Mouse (Mus musculus) forebrain, embryonic 14.5 days (tissue): Measurements from ENCODE around the gene Focad. TPM values are rescaled to one million over a fixed set of nuclear protein-coding genes. Genes with fewer than 3 reads are reported as not detected.

ENCODE experiments used
- ATAC-seq: fragments of 200-750 bp; cut with Nextera tagmentation; 2 replicates; pipeline ENCODE4 v1.8.0; 2017; ENCODE audit warnings: mild to moderate bottlenecking, moderate library complexity
- DNase-seq: peaks from one replicate; pipeline ENCODE4 v3.0.0-alpha.2; 2015; ENCODE audit warnings: low spot score
- H3K27ac ChIP-seq: fragments of 300-500 bp; sonication (generic); 2 replicates; pipeline ENCODE4 v1.5.1; 2014; ENCODE audit warnings: low read depth, mild to moderate bottlenecking, control low read depth, low read length, moderate library complexity
- H3K27me3 ChIP-seq: fragments of 300-500 bp; sonication (generic); replicated peaks from 2 replicates; pipeline ENCODE4 v1.6.1; 2014; ENCODE audit warnings: low read length, control low read depth, mixed read lengths; ENCODE audit not compliant: control insufficient read depth, insufficient read depth
- H3K36me3 ChIP-seq: fragments of 300-500 bp; sonication (generic); 2 replicates; pipeline ENCODE4 v1.6.1; 2014; ENCODE audit warnings: low read length, control low read depth; ENCODE audit not compliant: control insufficient read depth, insufficient read depth
- H3K4me1 ChIP-seq: fragments of 300-500 bp; sonication (generic); 2 replicates; pipeline ENCODE4 v1.6.1; 2014; ENCODE audit warnings: antibody characterized with exemption, low read length, control low read depth; ENCODE audit not compliant: control insufficient read depth, insufficient read depth
- H3K4me2 ChIP-seq: fragments of 300-500 bp; sonication (generic); 2 replicates; pipeline ENCODE4 v1.6.1; 2014; ENCODE audit warnings: mild to moderate bottlenecking, control low read depth, low read length
- H3K4me3 ChIP-seq: fragments of 300-500 bp; sonication (generic); 2 replicates; pipeline ENCODE4 v1.5.1; 2014; ENCODE audit warnings: low read depth, low read length, control low read depth
- H3K9ac ChIP-seq: fragments of 300-500 bp; sonication (generic); 2 replicates; pipeline ENCODE4 v1.6.1; 2014; ENCODE audit warnings: mild to moderate bottlenecking, low read length, control low read depth, moderate library complexity
- H3K9me3 ChIP-seq: fragments of 300-500 bp; sonication (generic); replicated peaks from 2 replicates; pipeline ENCODE4 v1.6.1; 2016; ENCODE audit warnings: low read length, control low read depth, mixed read lengths; ENCODE audit not compliant: control insufficient read depth
- WGBS: fragments of 180-500 bp; shearing (Covaris S2); extraction: QIAGEN DNeasy Blood & Tissue Kit; methylation state at CpG from one replicate; pipeline ENCODE4 v1.1.7; 2014; 5-methylcytosine and 5-hydroxymethylcytosine counted together
- polyA plus RNA-seq: library from polyadenylated mRNA; unstranded; fragments of >200 nt; fragmentation: Nextera tagmentation; extraction: Ambion mirVana; gene quantifications from 2 replicates; pipeline ENCODE4 v1.2.1, GENCODE M21; 2014

The Focad gene
- polyA plus RNA-seq, 1 experiment from 2014 or later = 20.1 TPM

GRCm38 (mm10) chr4:88194256-88194655, 99.8 kb downstream of the Focad start:
- Histone ChIP-seq H3K9me3 (no peaks in the 10 kb centered on the region), H3K27me3 (no peaks in the 10 kb centered on the region), H3K27ac (no peak overlapping the region; the same call in 1 of the 2 replicates), H3K9ac (no peak overlapping the region), H3K4me2 (no peak overlapping the region), H3K36me3 (no peaks in the 10 kb centered on the region), H3K4me3 (no peak overlapping the region), H3K4me1 (no peaks in the 10 kb centered on the region)
- peak; percentile 73 for DNase-seq
- WGBS = 71% methylated on average over 5 of the region's 5 CpGs
- ATAC-seq = no peak

- Histone ChIP-seq H3K27ac (peak overlapping the region; percentile 80), H3K9me3 (no peaks in the 10 kb centered on the region), H3K4me2 (no peak overlapping the region), H3K36me3 (no peaks in the 10 kb centered on the region), H3K9ac (no peak overlapping the region), H3K4me1 (no peaks in the 10 kb centered on the region), H3K4me3 (no peak overlapping the region), H3K27me3 (no peaks in the 10 kb centered on the region)
- 49% methylated on average over 4 of the region's 4 CpGs for WGBS
- peak; percentile 94 for ATAC-seq
- DNase-seq = peak; percentile 88
These were observed 101.6 kb downstream of the Focad start for GRCm38 (mm10) chr4:88195898-88196495.

GRCm38 (mm10) chr4:88196500-88196912, 102.1 kb downstream of the Focad start:
- no peaks in the 10 kb centered on the region for H3K36me3 ChIP-seq
- no peak overlapping the region for H3K4me3 ChIP-seq
- H3K9ac ChIP-seq = no peak overlapping the region
- 53% methylated on average over 4 of the region's 4 CpGs for WGBS
- no peaks in the 10 kb centered on the region for H3K9me3 ChIP-seq
- DNase-seq = peak; percentile 66
- H3K27me3 ChIP-seq = no peaks in the 10 kb centered on the region
- peak; percentile 67 for ATAC-seq
- H3K27ac ChIP-seq = peak overlapping the region; percentile 80
- H3K4me1 ChIP-seq = no peaks in the 10 kb centered on the region
- no peak overlapping the region for H3K4me2 ChIP-seq

DNA sequence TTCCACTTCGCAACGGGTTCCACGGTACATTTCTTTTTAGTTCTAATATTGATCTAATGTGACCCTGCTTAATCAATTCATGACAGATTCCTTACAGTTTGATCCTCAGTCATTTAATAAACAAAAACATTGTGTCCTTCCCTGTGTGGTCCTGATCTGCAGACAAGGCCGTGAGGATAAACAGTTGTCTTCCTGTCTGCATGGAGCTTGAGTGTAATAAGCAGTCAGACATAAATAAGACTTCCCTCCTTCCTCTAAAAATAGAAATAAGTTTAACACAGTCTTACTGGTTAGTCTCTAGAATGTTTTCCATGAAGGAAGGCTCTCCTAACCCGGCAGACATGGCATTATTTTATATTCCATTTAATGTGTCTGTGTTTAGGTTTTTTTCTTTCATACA, 102.8 kb downstream of the Focad start:
- ATAC-seq = no peak

DNA sequence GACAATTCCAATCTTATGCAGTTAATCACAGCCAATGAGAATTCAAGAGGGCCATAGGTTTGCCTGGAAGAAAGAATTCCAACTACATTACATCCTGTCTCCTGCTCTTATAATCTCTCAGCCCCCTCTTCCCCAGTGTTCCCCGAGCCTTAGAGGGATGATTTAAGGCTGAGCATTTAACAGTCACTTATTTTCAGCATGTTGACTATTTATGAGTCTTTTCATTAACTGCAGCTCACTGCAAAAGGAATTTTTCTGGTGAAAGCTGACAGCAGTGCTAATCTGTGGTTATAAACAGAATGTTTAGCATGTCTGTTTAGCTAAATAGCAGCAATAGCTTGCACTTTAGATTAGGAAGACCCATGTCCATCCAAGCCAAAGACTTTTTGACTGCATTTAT, 104.8 kb downstream of the Focad start:
- Histone ChIP-seq H3K4me1 (no peaks in the 10 kb centered on the region), H3K9me3 (no peaks in the 10 kb centered on the region), H3K27ac (no peak overlapping the region), H3K36me3 (no peaks in the 10 kb centered on the region), H3K9ac (no peak overlapping the region), H3K4me3 (no peak overlapping the region), H3K27me3 (no peaks in the 10 kb centered on the region), H3K4me2 (no peak overlapping the region)
- 85% methylated on average over 1 of the region's 1 CpGs for WGBS
- no peak for ATAC-seq
- DNase-seq = no peak

More for the DNA sequence above, 102.8 kb downstream of the Focad start:
- no peaks in the 10 kb centered on the region for H3K4me1 ChIP-seq
- no peak overlapping the region for H3K4me3 ChIP-seq
- no peaks in the 10 kb centered on the region for H3K27me3 ChIP-seq
- 94% methylated on average over 5 of the region's 5 CpGs for WGBS
- H3K9me3 ChIP-seq = no peaks in the 10 kb centered on the region
- H3K36me3 ChIP-seq = no peaks in the 10 kb centered on the region
- H3K4me2 ChIP-seq = no peak overlapping the region
- peak overlapping the region; percentile 5; the same call in 1 of the 2 replicates for H3K27ac ChIP-seq
- H3K9ac ChIP-seq = no peak overlapping the region
- DNase-seq = no peak

DNA sequence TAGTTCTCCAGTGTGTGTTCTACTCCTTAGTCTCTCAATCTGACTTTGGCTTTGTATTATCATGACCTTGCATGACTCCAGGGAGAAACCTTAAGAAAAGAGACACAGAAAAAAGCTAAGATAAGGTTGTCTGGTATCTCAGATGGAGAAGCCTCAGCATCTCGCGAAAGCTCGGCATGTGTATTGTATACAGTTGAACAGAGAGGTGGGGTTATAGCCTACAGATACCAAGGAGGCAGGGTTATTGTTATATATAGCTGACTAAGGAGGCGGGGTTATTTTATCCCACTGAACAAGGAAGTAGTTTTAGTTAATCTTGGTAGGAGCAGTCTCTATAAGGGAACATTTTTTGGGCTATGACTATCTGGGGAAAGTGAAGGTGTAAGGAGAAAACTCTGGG, 106.6 kb downstream of the Focad start:
- ATAC-seq = no peak

DNA sequence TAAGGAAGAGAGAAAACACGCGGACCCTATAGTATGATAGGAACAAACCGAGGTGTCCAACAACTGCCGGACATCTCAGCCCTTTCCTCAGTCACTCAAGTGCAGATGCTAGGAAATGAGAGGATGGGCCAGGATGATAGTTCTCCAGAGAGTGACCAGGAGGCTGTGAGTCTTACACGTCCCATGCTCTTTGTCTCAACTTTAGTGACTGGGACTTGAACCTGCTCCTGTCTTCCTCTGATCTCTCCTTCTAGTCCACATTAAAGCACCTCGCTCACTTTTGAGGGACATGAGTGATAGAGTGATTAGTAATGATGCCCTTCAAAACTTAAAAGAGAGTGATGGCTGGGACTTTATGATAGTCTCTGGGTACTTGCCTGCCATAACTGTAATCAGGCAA, 114.2 kb downstream of the Focad start:
- no peak overlapping the region for H3K4me3 ChIP-seq
- peaks cover 27% of the 10 kb centered on the region; the same call in 1 of the 2 replicates for H3K4me1 ChIP-seq
- H3K27me3 ChIP-seq = no peaks in the 10 kb centered on the region
- DNase-seq = no peak
- H3K9ac ChIP-seq = no peak overlapping the region
- no peaks in the 10 kb centered on the region for H3K9me3 ChIP-seq
- H3K4me2 ChIP-seq = no peak overlapping the region
- no peaks in the 10 kb centered on the region for H3K36me3 ChIP-seq
- no peak for ATAC-seq
- peak overlapping the region; percentile 87 for H3K27ac ChIP-seq
- 95% methylated on average over 6 of the region's 6 CpGs for WGBS

More for the DNA sequence above, 106.6 kb downstream of the Focad start:
- no peaks in the 10 kb centered on the region for H3K36me3 ChIP-seq
- no peak overlapping the region for H3K27ac ChIP-seq
- H3K9me3 ChIP-seq = no peaks in the 10 kb centered on the region
- no peaks in the 10 kb centered on the region for H3K27me3 ChIP-seq
- DNase-seq = no peak
- no peak overlapping the region for H3K4me2 ChIP-seq
- no peak overlapping the region for H3K9ac ChIP-seq
- no peaks in the 10 kb centered on the region for H3K4me1 ChIP-seq
- H3K4me3 ChIP-seq = no peak overlapping the region
- 92% methylated on average over 4 of the region's 4 CpGs for WGBS

- H3K36me3 ChIP-seq = no peaks in the 10 kb centered on the region
- DNase-seq (peak; percentile 90), ATAC-seq (peak; percentile 85)
- no peaks in the 10 kb centered on the region for H3K9me3 ChIP-seq
- WGBS = 37% methylated on average over 3 of the region's 3 CpGs
- H3K27ac ChIP-seq = peak overlapping the region; percentile 87
- no peak overlapping the region for H3K9ac ChIP-seq
- H3K4me3 ChIP-seq = no peak overlapping the region
- no peaks in the 10 kb centered on the region for H3K27me3 ChIP-seq
- H3K4me1 ChIP-seq = peaks cover 27% of the 10 kb centered on the region; the same call in 1 of the 2 replicates
- H3K4me2 ChIP-seq = no peak overlapping the region
These were observed 115.0 kb downstream of the Focad start for GRCm38 (mm10) chr4:88209351-88209814.

DNA sequence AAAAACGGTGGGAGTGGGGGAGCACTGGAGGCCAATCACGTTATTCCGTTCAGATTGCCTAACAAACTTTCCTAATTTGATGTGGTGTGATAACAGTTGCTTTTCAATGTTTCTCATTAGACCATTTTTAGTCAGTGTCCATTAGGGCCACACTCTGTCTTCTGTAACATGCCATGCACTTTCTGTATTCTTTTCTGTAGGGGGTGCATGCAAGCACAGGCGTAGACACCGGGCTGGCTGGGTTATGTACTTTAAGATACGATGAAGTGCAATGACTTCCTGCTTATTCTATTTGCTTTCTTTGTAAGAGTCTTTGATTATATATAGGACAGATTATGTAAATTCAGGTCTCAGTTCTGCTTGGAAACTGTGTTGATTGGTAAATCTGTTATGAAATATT, 116.2 kb downstream of the Focad start:
- Histone ChIP-seq H3K4me1 (peaks cover 27% of the 10 kb centered on the region; the same call in 1 of the 2 replicates), H3K4me3 (no peak overlapping the region), H3K9me3 (no peaks in the 10 kb centered on the region), H3K36me3 (no peaks in the 10 kb centered on the region), H3K27ac (peak overlapping the region; percentile 87), H3K4me2 (no peak overlapping the region), H3K27me3 (no peaks in the 10 kb centered on the region), H3K9ac (no peak overlapping the region)
- WGBS = 53% methylated on average over 6 of the region's 6 CpGs
- ATAC-seq (no peak), DNase-seq (peak; percentile 14)
